In genomic region chr1:75487405-75488161, GRCm38 (mm10) we compare ENCODE assay signal across 8 mouse cellular contexts. TPM values are rescaled to one million over a fixed set of nuclear protein-coding genes. Genes with fewer than 3 reads are reported as not detected.
DNase-seq lines count a peak whose midpoint lies in the region; ATAC-seq and TF ChIP-seq lines count a peak whose summit lies in the region.

No protein-coding gene starts in this region.

- intact Hi-C loops in left cerebral cortex, adult 2 months (cut with DNase I): no loop called here

- H3K4me2 ChIP-seq in embryonic facial prominence, embryonic 12.5 days (replicated peaks): peak overlapping the region; percentile 85

- ATAC-seq in embryonic facial prominence, embryonic 12.5 days (ENCODE audit: insufficient number of reproducible peaks, insufficient read depth, low FRiP score, low TSS enrichment): peak; percentile 59

- H3K9me3 ChIP-seq in embryonic facial prominence, embryonic 12.5 days: no peaks in the 10 kb centered on the region
- H3K9me3 ChIP-seq in hindbrain, embryonic 10.5 days: no peaks in the 10 kb centered on the region

- H3K27me3 ChIP-seq in embryonic facial prominence, embryonic 12.5 days: peaks cover 69% of the 10 kb centered on the region
- H3K27me3 ChIP-seq in hindbrain, embryonic 10.5 days (ENCODE audit: insufficient read depth, poor library complexity, severe bottlenecking): peaks cover 100% of the 10 kb centered on the region

- peaks cover 16% of the 10 kb centered on the region for H3K4me1 ChIP-seq in embryonic facial prominence, embryonic 12.5 days
- H3K4me1 ChIP-seq in hindbrain, embryonic 10.5 days (replicated peaks): peaks cover 34% of the 10 kb centered on the region

- WGBS in embryonic facial prominence, embryonic 12.5 days: under 1% methylated on average over 62 of the region's 62 CpGs
- under 1% methylated on average over 62 of the region's 62 CpGs for WGBS in hindbrain, embryonic 10.5 days

- no peak overlapping the region for H3K27ac ChIP-seq in embryonic facial prominence, embryonic 12.5 days
- no peak overlapping the region; the same call in 1 of the 2 replicates for H3K27ac ChIP-seq in hindbrain, embryonic 10.5 days
- H3K27ac ChIP-seq in left cerebral cortex, adult 2 months: no peak overlapping the region

- peak; percentile 40 to 51 for DNase-seq in CD8-positive naive resting alpha-beta T cell, adult 2 months (ENCODE audit: low read depth in 2 of 2, low spot score in 2 of 2)
- DNase-seq in adrenal gland, adult 8-10 months: peak; percentile 78
- DNase-seq in hindbrain, embryonic 10.5 days (ENCODE audit: low spot score): peak; percentile 81
- peak; percentile 62 to 65 for DNase-seq in left cerebral cortex, adult 2 months (ENCODE audit: extremely low spot score in 1 of 2, low spot score in 2 of 2)
- peak; percentile 91 for DNase-seq in lung, postnatal 36 days
- DNase-seq in right cerebral cortex, adult 2 months (ENCODE audit: low spot score in 2 of 2): peak; percentile 70 to 74
- DNase-seq in yolk sac, embryonic 10.5 days (ENCODE audit: low spot score): peak; percentile 88

- H3K36me3 ChIP-seq in embryonic facial prominence, embryonic 12.5 days: peaks cover 38% of the 10 kb centered on the region
- H3K36me3 ChIP-seq in hindbrain, embryonic 10.5 days: peaks cover 41% of the 10 kb centered on the region

- TF ChIP-seq CTCF in left cerebral cortex, adult 2 months (IDR thresholded peaks at IDR 0.05): no peak; the same call in 1 of the 2 replicates

- peak overlapping the region; percentile 44 for H3K9ac ChIP-seq in embryonic facial prominence, embryonic 12.5 days

- peak overlapping the region; percentile 52 for H3K4me3 ChIP-seq in embryonic facial prominence, embryonic 12.5 days
- peak overlapping the region; percentile 66 for H3K4me3 ChIP-seq in hindbrain, embryonic 10.5 days
- H3K4me3 ChIP-seq in left cerebral cortex, adult 2 months: peak overlapping the region; percentile 50

RNA-seq across cellular contexts. Expression of gene Tmem198, which starts 8.3 kb away (rescaled TPM):
- 1 to 10 TPM; 2.5 to 5.8 (median 3.0) TPM for total RNA-seq in adrenal gland, adult 8-10 months (2022)
- 2.5 and 3.1 TPM in 2 replicates for polyA plus RNA-seq in embryonic facial prominence, embryonic 12.5 days (2016; fragmentation: Nextera tagmentation; extraction: Ambion mirVana)
- polyA plus RNA-seq in hindbrain, embryonic 10.5 days (2016; fragmentation: Nextera tagmentation; extraction: Ambion mirVana): 8.6 and 20.4 TPM in 2 replicates
- 100 to 1,000 TPM; 110 to 112 TPM for total RNA-seq in left cerebral cortex, adult 2 months (2021)

RNA-seq across cellular contexts. Expression of gene Chpf, which starts 8.5 kb away (rescaled TPM):
- total RNA-seq in adrenal gland, adult 8-10 months (2022): 10 to 100 TPM; 56.6 to 72.7 (median 67.0) TPM
- 32.5 and 33.5 TPM in 2 replicates for polyA plus RNA-seq in embryonic facial prominence, embryonic 12.5 days (2016; fragmentation: Nextera tagmentation; extraction: Ambion mirVana)
- polyA plus RNA-seq in hindbrain, embryonic 10.5 days (2016; fragmentation: Nextera tagmentation; extraction: Ambion mirVana): 25.1 and 29.8 TPM in 2 replicates
- 10 to 100 TPM; 80.5 to 87.3 TPM for total RNA-seq in left cerebral cortex, adult 2 months (2021)

RNA-seq across cellular contexts. Expression of gene Obsl1, which starts 18.7 kb away (rescaled TPM):
- total RNA-seq in adrenal gland, adult 8-10 months (2022): 100 to 1,000 TPM in 1 of 4 experiments, 10 to 100 TPM in 3; 71.0 to 109 (median 87.5) TPM
- 101 and 104 TPM in 2 replicates for polyA plus RNA-seq in embryonic facial prominence, embryonic 12.5 days (2016; fragmentation: Nextera tagmentation; extraction: Ambion mirVana)
- polyA plus RNA-seq in hindbrain, embryonic 10.5 days (2016; fragmentation: Nextera tagmentation; extraction: Ambion mirVana): 37.9 and 44.2 TPM in 2 replicates
- total RNA-seq in left cerebral cortex, adult 2 months (2021): 10 to 100 TPM; 29.3 to 29.8 TPM

RNA-seq across cellular contexts. Expression of gene Inha, which starts 19.3 kb away (rescaled TPM):
- 10 to 100 TPM; 22.8 to 56.9 (median 34.3) TPM for total RNA-seq in adrenal gland, adult 8-10 months (2022)
- polyA plus RNA-seq in embryonic facial prominence, embryonic 12.5 days (2016; fragmentation: Nextera tagmentation; extraction: Ambion mirVana): 11.7 and 11.8 TPM in 2 replicates
- 2.7 TPM in 2 replicates for polyA plus RNA-seq in hindbrain, embryonic 10.5 days (2016; fragmentation: Nextera tagmentation; extraction: Ambion mirVana)
- total RNA-seq in left cerebral cortex, adult 2 months (2021): 10 to 100 TPM; 24.8 to 30.1 TPM

RNA-seq across cellular contexts. Expression of gene Stk11ip, which starts 33.7 kb away (rescaled TPM):
- 10 to 100 TPM; 19.1 to 34.9 (median 31.3) TPM for total RNA-seq in adrenal gland, adult 8-10 months (2022)
- polyA plus RNA-seq in embryonic facial prominence, embryonic 12.5 days (2016; fragmentation: Nextera tagmentation; extraction: Ambion mirVana): 28.0 and 28.7 TPM in 2 replicates
- 29.6 and 30.0 TPM in 2 replicates for polyA plus RNA-seq in hindbrain, embryonic 10.5 days (2016; fragmentation: Nextera tagmentation; extraction: Ambion mirVana)
- 10 to 100 TPM; 34.3 to 35.8 TPM for total RNA-seq in left cerebral cortex, adult 2 months (2021)

Comparison
In these comparisons a context has a peak if more than half of its experiments do, and no peak if none do; other contexts are left out.
1. RNA of gene Tmem198, which starts 8.3 kb away (total RNA-seq): 110 to 112 TPM in left cerebral cortex, adult 2 months; 2.5 to 5.8 TPM in adrenal gland, adult 8-10 months; every median in the first group is over 10 times any median in the second.
2. Peak in every context shown above with its lines, with median percentiles within 50 percentile points of each other: DNase-seq and H3K4me3 ChIP-seq.